Mouse (Mus musculus) intestine, postnatal 0 days (tissue): Measurements from ENCODE around the gene Slc28a3. TPM values are rescaled to one million over a fixed set of nuclear protein-coding genes. Genes with fewer than 3 reads are reported as not detected.

Experiments used
- ATAC-seq: fragments of 200-750 bp; cut with Nextera tagmentation; 2 replicates; pipeline ENCODE4 v1.8.0; 2017; ENCODE audit warnings: mild to moderate bottlenecking, moderate TSS enrichment, moderate library complexity
- H3K27ac ChIP-seq: fragments of 300-500 bp; sonication (generic); 2 replicates; pipeline ENCODE4 v1.5.1; 2014; ENCODE audit warnings: mild to moderate bottlenecking, low read depth, low read length, moderate library complexity
- H3K27me3 ChIP-seq: fragments of 300-500 bp; sonication (generic); replicated peaks from 2 replicates; pipeline ENCODE4 v1.6.1; 2014; ENCODE audit warnings: low read length, mixed read lengths; ENCODE audit not compliant: control insufficient read depth, insufficient read depth
- H3K36me3 ChIP-seq: fragments of 300-500 bp; sonication (generic); 2 replicates; pipeline ENCODE4 v1.6.1; 2014; ENCODE audit warnings: mild to moderate bottlenecking, moderate library complexity; ENCODE audit not compliant: control insufficient read depth, insufficient read depth
- H3K4me1 ChIP-seq: fragments of 300-500 bp; sonication (generic); replicated peaks from 2 replicates; pipeline ENCODE4 v1.6.1; 2014; ENCODE audit warnings: antibody characterized with exemption, low read length, mixed read lengths; ENCODE audit not compliant: control insufficient read depth, insufficient read depth
- H3K4me2 ChIP-seq: fragments of 300-500 bp; sonication (generic); replicated peaks from 2 replicates; pipeline ENCODE4 v1.6.1; 2014; ENCODE audit warnings: low read depth, mild to moderate bottlenecking, moderate library complexity
- H3K4me3 ChIP-seq: fragments of 300-500 bp; sonication (generic); 2 replicates; pipeline ENCODE4 v1.5.1; 2014; ENCODE audit warnings: low read depth, low read length
- H3K9ac ChIP-seq: fragments of 300-500 bp; sonication (generic); 2 replicates; pipeline ENCODE4 v1.6.1; 2014; ENCODE audit warnings: mild to moderate bottlenecking, low read depth, low read length
- H3K9me3 ChIP-seq: fragments of 300-500 bp; sonication (generic); 2 replicates; pipeline ENCODE4 v1.6.1; 2016; ENCODE audit warnings: mixed run types; ENCODE audit not compliant: control insufficient read depth
- CTCF ChIP-seq: sonication (generic); IDR thresholded peaks from 2 replicates; pipeline ENCODE4 v1.5.1; 2016; ENCODE audit warnings: low read depth, mild to moderate bottlenecking, control low read depth, antibody characterized with exemption, moderate library complexity
- WGBS: fragments of 180-500 bp; shearing (Covaris S2); extraction: QIAGEN DNeasy Blood & Tissue Kit; methylation state at CpG from one replicate; pipeline ENCODE4 v1.1.7; 2014; 5-methylcytosine and 5-hydroxymethylcytosine counted together
- polyA plus RNA-seq: library from polyadenylated mRNA; unstranded; fragments of >200 nt; fragmentation: Nextera tagmentation; extraction: Ambion mirVana; gene quantifications from 2 replicates; pipeline ENCODE4 v1.2.1, GENCODE M21; 2015

Gene Slc28a3
- polyA plus RNA-seq, 1 experiment from 2014 or later: not detected

- no peak overlapping the region for H3K4me2 ChIP-seq
- H3K9me3 ChIP-seq: no peaks in the 10 kb centered on the region
- no peaks in the 10 kb centered on the region for H3K36me3 ChIP-seq
- WGBS: 48% methylated on average over 4 of the region's 4 CpGs
- H3K4me3 ChIP-seq: no peak overlapping the region
- no peaks in the 10 kb centered on the region; the same call in 1 of the 2 replicates for H3K27me3 ChIP-seq
- H3K27ac ChIP-seq: no peak overlapping the region
- H3K4me1 ChIP-seq: 0 out of 2 replicates have a peak, but pooled peaks cover 3% of the 10 kb centered on the region
- ATAC-seq: no peak
- H3K9ac ChIP-seq: no peak overlapping the region
- 0 out of 2 replicates have a peak, but pooled peaks have one; percentile 12 for TF ChIP-seq CTCF
These were observed 23.2 kb upstream of the Slc28a3 start for GRCm38 (mm10) chr13:58633887-58634286.

- H3K9ac ChIP-seq: no peak overlapping the region
- no peak overlapping the region for H3K4me3 ChIP-seq
- no peak for ATAC-seq
- TF ChIP-seq CTCF: no peak
- no peaks in the 10 kb centered on the region; the same call in 1 of the 2 replicates for H3K27me3 ChIP-seq
- WGBS: 39% methylated on average over 10 of the region's 10 CpGs
- H3K27ac ChIP-seq: no peak overlapping the region
- no peaks in the 10 kb centered on the region for H3K36me3 ChIP-seq
- H3K4me1 ChIP-seq: 0 out of 2 replicates have a peak, but pooled peaks cover 3% of the 10 kb centered on the region
- H3K9me3 ChIP-seq: no peaks in the 10 kb centered on the region
- H3K4me2 ChIP-seq: no peak overlapping the region
These were observed 20.1 kb upstream of the Slc28a3 start for GRCm38 (mm10) chr13:58630756-58631155.

GRCm38 (mm10) chr13:58629365-58630050 is 18.8 kb upstream of the Slc28a3 start:
- Histone ChIP-seq H3K27me3 (no peaks in the 10 kb centered on the region; the same call in 1 of the 2 replicates), H3K4me1 (0 out of 2 replicates have a peak, but pooled peaks cover 3% of the 10 kb centered on the region), H3K36me3 (no peaks in the 10 kb centered on the region), H3K9ac (no peak overlapping the region), H3K4me3 (no peak overlapping the region), H3K9me3 (no peaks in the 10 kb centered on the region), H3K4me2 (no peak overlapping the region), H3K27ac (no peak overlapping the region)
- no peak for TF ChIP-seq CTCF
- 25% methylated on average over 13 of the region's 13 CpGs for WGBS
- no peak for ATAC-seq

GRCm38 (mm10) chr13:58622647-58623046 is 12.0 kb upstream of the Slc28a3 start:
- Histone ChIP-seq H3K9ac (no peak overlapping the region), H3K27ac (no peak overlapping the region), H3K27me3 (no peaks in the 10 kb centered on the region), H3K4me1 (no peaks in the 10 kb centered on the region), H3K36me3 (no peaks in the 10 kb centered on the region), H3K9me3 (no peaks in the 10 kb centered on the region), H3K4me2 (0 out of 2 replicates have a peak overlapping the region, but pooled peaks have one; percentile 7), H3K4me3 (no peak overlapping the region)
- 16% methylated on average over 8 of the region's 8 CpGs for WGBS
- ATAC-seq: peak; percentile 43; the same call in 1 of the 2 replicates
- no peak for TF ChIP-seq CTCF

GRCm38 (mm10) chr13:58619301-58619700 is 8.6 kb upstream of the Slc28a3 start:
- no peak overlapping the region for H3K4me3 ChIP-seq
- TF ChIP-seq CTCF: no peak
- no peak overlapping the region for H3K27ac ChIP-seq
- no peak for ATAC-seq
- H3K4me1 ChIP-seq: no peaks in the 10 kb centered on the region
- H3K27me3 ChIP-seq: no peaks in the 10 kb centered on the region
- H3K9me3 ChIP-seq: no peaks in the 10 kb centered on the region
- no peaks in the 10 kb centered on the region for H3K36me3 ChIP-seq
- no peak overlapping the region for H3K4me2 ChIP-seq
- WGBS: 76% methylated on average over 5 of the region's 5 CpGs
- no peak overlapping the region for H3K9ac ChIP-seq

GRCm38 (mm10) chr13:58610059-58610458 is 618 bp downstream of the Slc28a3 start:
- H3K27me3 ChIP-seq: no peaks in the 10 kb centered on the region
- H3K4me1 ChIP-seq: no peaks in the 10 kb centered on the region
- H3K4me2 ChIP-seq: no peak overlapping the region
- H3K4me3 ChIP-seq: no peak overlapping the region
- no peaks in the 10 kb centered on the region for H3K9me3 ChIP-seq
- H3K36me3 ChIP-seq: no peaks in the 10 kb centered on the region
- no peak for TF ChIP-seq CTCF
- ATAC-seq: no peak
- H3K9ac ChIP-seq: no peak overlapping the region
- WGBS: 24% methylated on average over 7 of the region's 7 CpGs
- H3K27ac ChIP-seq: no peak overlapping the region
